29 mouse cellular contexts compared by ENCODE assay signal in genomic region chr7:101263511-101263910, GRCm38 (mm10). TPM values are rescaled to one million over a fixed set of nuclear protein-coding genes. Genes with fewer than 3 reads are reported as not detected.
DNase-seq lines count a peak whose midpoint lies in the region; ATAC-seq lines count a peak whose summit lies in the region.
"Had no signal": no experiment of that assay in that cellular context is flagged by ENCODE, and none has a peak within 500 bp of the region (broad histone marks: within the 10 kb centered on the region; RNA-seq: fewer than 3 reads in every experiment).

No protein-coding gene starts in this region.

- no peaks in the 10 kb centered on the region for H3K27me3 ChIP-seq in neural tube, embryonic 15.5 days (replicated peaks)
- H3K27me3 ChIP-seq: embryonic facial prominence, embryonic 12.5 days; heart, embryonic 13.5 days; limb, embryonic 12.5 days; midbrain, embryonic 12.5 days; neural tube, embryonic 12.5 days had no signal

- no peak overlapping the region for H3K4me2 ChIP-seq in neural tube, embryonic 15.5 days
- H3K4me2 ChIP-seq: embryonic facial prominence, embryonic 12.5 days; heart, embryonic 13.5 days; limb, embryonic 12.5 days; liver, embryonic 11.5 days; midbrain, embryonic 12.5 days; neural tube, embryonic 12.5 days had no signal

- ATAC-seq in neural tube, embryonic 15.5 days (ENCODE audit: low FRiP score) = no peak
- ATAC-seq: forebrain, embryonic 16.5 days; hindbrain, postnatal 0 days; intestine, embryonic 16.5 days; liver, postnatal 0 days; lung, postnatal 0 days had no signal

- peaks cover 26% of the 10 kb centered on the region for H3K36me3 ChIP-seq in neural tube, embryonic 15.5 days

- no peak overlapping the region for H3K4me3 ChIP-seq in neural tube, embryonic 15.5 days (replicated peaks)
- H3K4me3 ChIP-seq: embryonic facial prominence, embryonic 12.5 days; heart, adult 2 months; heart, embryonic 13.5 days; layer of hippocampus, adult 2 months; limb, embryonic 12.5 days; midbrain, embryonic 12.5 days; neural tube, embryonic 12.5 days had no signal

- no peaks in the 10 kb centered on the region for H3K4me1 ChIP-seq in neural tube, embryonic 15.5 days
- H3K4me1 ChIP-seq: embryonic facial prominence, embryonic 12.5 days; limb, embryonic 12.5 days; midbrain, embryonic 12.5 days; neural tube, embryonic 12.5 days had no signal

- peak; percentile 7 for DNase-seq in embryo, embryonic 10 days (ENCODE audit: low spot score)
- DNase-seq in embryo, embryonic 9.5 days (ENCODE audit: extremely low spot score) = no peak
- peak; percentile 30 for DNase-seq in adipocyte (ENCODE audit: low spot score)
- DNase-seq in brain, embryonic 18.5 days (ENCODE audit: low read depth, low spot score) = peak; percentile 14
- DNase-seq in retina, postnatal 1 day = peak; percentile 9
- DNase-seq in kidney, postnatal 36 days = no peak
- DNase-seq: cerebellum, adult 8-10 months; gastrocnemius, postnatal 36 days; heart, adult 2 months; heart, postnatal 14 days; kidney, adult 9 months; kidney, postnatal 14 days; layer of hippocampus, postnatal 36 days; liver, postnatal 0 days; right cerebral cortex, adult 18-20 months; right cerebral cortex, postnatal 4 days; thymus, postnatal 36 days had no signal

- no peaks in the 10 kb centered on the region for H3K9me3 ChIP-seq in neural tube, embryonic 15.5 days (replicated peaks)
- H3K9me3 ChIP-seq: embryonic facial prominence, embryonic 12.5 days; heart, embryonic 13.5 days; limb, embryonic 12.5 days; midbrain, embryonic 12.5 days; neural tube, embryonic 12.5 days had no signal

- H3K27ac ChIP-seq in neural tube, embryonic 15.5 days (replicated peaks) = no peak overlapping the region
- H3K27ac ChIP-seq: embryonic facial prominence, embryonic 12.5 days; heart, adult 2 months; heart, embryonic 13.5 days; hindbrain, postnatal 0 days; layer of hippocampus, adult 2 months; limb, embryonic 12.5 days; midbrain, embryonic 12.5 days; neural tube, embryonic 12.5 days had no signal

- no peak overlapping the region for H3K9ac ChIP-seq in neural tube, embryonic 15.5 days (replicated peaks)
- H3K9ac ChIP-seq: embryonic facial prominence, embryonic 12.5 days; heart, embryonic 13.5 days; limb, embryonic 12.5 days; liver, postnatal 0 days; midbrain, embryonic 12.5 days; neural tube, embryonic 12.5 days had no signal

RNA-seq across cellular contexts. Expression of gene Atg16l2, which starts 38.5 kb away (rescaled TPM):
- 28.3 and 33.1 TPM in 2 replicates for polyA plus RNA-seq in neural tube, embryonic 15.5 days (2015; fragmentation: Nextera tagmentation; extraction: Ambion mirVana)

RNA-seq across cellular contexts. Expression of gene Stard10, which starts 53.4 kb away (rescaled TPM):
- 12.8 and 25.3 TPM in 2 replicates for polyA plus RNA-seq in neural tube, embryonic 15.5 days (2015; fragmentation: Nextera tagmentation; extraction: Ambion mirVana)

Comparison
In these comparisons a context has a peak if more than half of its experiments do, and no peak if none do; other contexts are left out.
1. DNase-seq: peak in embryo, embryonic 10 days (single experiment), adipocyte (single experiment), brain, embryonic 18.5 days (single experiment) and retina, postnatal 1 day (single experiment); none in embryo, embryonic 9.5 days (single experiment) and kidney, postnatal 36 days (0 of 2).